Mouse (Mus musculus): ENCODE results near the gene Fgfbp3. TPM values are rescaled to one million over a fixed set of nuclear protein-coding genes. Genes with fewer than 3 reads are reported as not detected.
"Not testable (repeated sequence)": the region's sequence is repeated elsewhere in the genome, so short reads cannot be mapped to it uniquely, and the experiment has no call there.

Gene Fgfbp3
- polyA plus RNA-seq (2017; shearing (Covaris generic)) = under 1 TPM in 1 of 3 experiments, not detected in 2; 0.20 TPM

DNA sequence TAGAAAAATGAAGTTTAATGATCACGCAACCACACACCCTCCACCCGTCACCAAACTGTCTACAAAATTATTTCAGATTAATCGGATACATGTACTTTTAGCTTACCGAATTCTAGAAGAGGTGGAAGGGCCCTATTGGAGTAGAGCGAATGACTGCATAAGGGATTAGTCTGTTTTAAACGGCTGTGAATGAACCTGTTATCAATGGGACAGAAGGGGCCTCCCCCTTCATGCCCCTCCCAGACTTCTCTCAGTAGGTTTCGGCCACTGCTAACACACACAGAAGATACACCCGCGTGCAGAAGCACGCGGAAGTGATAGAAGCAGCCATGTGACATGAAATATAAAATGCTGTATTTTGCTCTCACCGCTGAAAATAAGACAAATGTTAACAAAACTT, at the start of gene Fgfbp3:
Gene Fgfbp3 (minus strand): TSS at position 150 of the 400 bp plus-strand sequence.
- ATAC-seq = peak; percentile 46

DNA sequence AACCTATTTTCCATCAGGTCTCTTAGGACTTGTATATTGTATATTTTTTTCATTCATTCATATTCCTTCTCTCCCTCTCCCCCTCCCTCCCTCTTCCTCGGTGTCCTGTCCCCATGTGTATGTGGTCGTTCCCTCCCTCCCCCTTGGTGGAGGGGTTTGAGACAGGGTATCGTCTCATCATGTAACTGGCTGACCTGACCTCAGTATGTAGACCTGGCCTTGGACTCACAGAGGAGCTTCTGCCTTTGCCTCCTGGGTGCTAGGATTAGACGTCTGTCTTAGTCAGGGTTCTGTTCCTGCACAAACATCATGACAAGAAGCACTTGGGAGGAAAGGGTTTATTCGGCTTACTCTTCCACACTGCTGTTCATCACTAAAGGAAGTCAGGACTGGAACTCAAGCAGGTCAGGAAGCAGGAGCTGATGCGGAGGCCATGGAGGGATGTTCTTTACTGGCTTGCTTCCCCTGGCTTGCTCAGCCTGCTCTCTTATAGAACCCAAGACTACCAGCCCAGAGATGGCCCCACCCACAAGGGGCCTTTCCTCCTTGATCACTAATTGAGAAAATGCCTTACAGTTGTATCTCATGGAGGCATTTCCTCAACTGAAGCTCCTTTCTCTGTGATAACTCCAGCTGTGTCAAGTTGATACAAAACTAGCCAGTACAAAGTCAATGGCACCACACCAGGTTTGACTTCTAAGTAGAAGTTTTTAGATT, 43.3 kb upstream of the Fgfbp3 start:
- not testable (repeated sequence) for ATAC-seq

DNA sequence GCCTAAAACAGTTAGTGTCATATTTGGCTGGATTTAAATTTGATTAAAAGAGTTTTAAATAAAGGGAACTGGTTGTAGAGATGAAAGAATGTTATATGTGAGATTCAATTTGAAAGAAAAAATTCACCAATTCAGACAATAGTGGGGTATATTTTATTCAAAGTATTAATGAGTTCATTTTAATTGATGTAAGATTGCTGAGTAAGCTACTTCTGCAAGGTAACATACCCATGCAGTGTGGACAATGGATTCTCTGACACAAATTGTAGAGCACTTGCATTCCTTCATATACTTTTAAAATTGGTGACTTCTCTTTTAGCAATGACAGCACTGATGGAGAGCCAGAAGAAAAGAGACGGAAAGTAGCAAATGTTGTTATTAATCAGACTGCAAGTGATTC, 41.9 kb upstream of the Fgfbp3 start:
- no peak for ATAC-seq

DNA sequence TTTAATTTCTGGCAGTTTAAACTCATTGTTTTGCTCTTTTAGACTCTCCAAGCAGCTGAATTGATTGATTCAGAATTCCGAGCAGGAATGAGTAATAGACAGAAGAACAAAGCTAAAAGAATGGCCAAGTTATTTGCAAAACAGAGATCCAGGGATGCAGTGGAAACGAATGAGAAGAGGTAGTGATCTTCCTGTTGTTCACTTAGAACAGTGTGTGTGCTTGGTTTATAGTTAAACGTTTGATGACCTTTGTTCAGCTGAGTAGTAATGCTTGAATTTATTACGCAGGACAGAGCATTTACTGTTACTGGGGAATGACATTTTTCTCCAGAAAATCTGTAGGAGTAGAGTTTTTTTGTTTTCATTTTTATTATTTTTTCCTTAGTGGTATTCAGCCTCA, 38.9 kb upstream of the Fgfbp3 start:
- ATAC-seq = no peak

DNA sequence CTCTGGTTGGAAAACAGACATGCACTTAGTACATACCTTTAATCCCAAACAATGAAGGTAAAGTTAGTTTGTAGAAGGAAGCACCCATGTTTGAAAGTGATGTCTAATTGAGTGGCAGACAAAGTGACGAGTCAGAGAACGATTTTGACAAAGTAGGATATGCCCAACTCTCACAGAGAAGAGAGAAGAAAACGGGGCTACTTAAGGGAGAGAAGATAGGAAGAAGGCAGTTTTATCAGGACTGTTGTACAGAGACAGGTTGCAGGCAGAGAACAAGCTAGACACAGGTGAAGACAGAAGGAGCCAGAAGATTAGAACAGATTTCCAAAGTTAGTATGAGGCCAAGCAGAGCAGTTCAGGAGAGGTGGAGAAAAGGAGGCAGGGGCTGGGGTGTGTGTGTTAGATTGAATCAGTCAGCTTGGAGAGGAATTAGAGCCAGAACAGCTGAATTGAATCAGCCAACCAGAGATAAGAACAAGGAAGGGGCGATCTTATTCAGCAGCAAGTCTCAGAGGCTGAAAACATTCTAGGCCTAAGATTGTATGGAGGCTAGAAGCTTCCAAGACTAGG, 34.3 kb upstream of the Fgfbp3 start:
- ATAC-seq = no peak

DNA sequence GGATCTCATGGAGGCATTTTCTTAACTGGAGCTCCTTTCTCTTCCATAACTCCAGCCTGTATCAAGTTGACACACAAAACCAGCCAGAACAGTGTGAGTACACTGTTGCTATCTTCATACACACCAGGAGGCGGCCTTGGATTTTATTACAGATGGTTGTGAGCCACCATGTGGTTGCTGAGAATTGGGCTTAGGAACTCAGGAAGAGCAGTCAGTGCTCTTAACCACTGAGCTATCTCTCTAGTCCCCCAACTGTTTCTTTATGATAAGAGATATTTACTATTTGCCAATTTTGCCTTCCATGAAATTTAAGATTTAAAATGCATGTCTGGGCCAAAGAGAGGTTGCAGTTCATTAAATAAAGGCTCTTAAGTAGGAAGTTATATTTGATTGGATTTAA, 20.6 kb upstream of the Fgfbp3 start:
- ATAC-seq = no peak

DNA sequence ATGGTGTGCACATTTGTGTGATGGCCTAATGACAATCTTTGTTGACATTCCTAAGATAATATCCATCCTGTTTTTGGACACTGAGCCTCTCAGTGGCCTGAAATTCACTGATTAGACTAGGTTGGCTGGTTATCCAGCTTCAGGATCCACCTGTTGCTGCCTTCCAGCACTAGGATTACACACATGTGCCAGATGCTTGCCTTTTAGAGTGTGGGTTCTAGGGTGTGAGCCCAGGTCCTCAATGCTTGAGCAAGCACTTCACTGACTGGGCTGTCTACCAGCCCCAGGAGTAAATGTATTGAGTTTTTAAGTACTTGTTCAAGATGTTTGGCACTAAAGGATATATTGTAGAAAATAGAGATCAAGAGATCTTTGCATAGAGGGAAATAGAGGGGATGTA, 18.6 kb upstream of the Fgfbp3 start:
- no peak for ATAC-seq

DNA sequence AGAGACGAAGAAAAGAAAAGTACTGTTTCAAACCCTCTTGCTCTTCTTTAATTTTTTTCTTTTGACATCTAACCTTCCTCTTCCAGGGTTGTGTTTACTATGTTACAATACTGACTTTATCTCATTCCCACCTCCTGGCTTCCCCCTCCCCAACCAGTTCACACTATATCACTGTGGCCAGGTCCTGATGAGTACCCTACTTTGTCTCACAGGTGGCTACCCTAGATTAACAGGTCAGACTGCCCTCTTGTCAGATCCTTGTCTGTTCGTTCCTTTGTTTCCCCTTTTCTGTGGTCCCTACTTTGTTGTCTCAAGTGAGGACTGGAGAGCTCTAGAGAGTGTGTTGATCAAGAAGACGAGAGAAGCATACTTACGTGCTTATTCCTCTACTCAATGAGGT, 16.9 kb upstream of the Fgfbp3 start:
- no peak for ATAC-seq

DNA sequence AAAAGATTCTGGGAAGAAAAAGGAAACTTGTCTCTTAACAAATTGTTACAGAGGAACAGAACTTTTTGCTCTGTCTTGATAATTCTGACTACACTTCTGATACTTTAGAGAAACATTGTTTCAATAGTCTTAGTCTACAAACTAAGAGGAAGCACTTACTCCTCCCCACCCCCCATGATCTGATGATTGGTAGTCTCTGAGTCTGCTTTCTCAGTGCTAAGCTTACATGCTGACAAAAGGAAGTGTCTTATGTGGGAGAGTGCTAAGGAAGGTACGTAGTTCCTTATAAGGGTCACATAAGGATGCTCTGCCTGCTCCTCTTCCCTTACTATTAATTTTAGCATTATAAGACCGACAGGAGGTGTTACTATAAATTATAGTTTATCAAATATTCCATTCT, 13.2 kb upstream of the Fgfbp3 start:
- peak; percentile 63 for ATAC-seq

DNA sequence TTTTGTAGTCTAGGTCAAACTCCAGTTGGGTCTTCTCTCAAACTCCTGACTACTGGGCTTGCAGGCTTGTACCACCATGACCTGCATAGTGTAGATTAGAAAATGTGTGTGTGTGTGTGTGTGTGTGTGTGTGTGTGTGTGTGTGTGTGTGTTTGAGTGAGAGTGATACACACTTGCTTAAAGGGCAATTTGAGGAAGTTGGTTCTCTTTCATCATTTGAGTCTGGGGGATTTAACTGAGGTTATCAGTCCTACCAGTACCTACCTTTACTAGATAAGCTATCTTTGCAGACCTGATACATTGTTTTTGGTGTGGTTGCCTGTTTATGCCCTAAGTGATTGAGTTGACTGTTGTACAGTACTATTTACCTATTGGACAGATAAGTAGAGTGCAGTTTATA, 12.7 kb upstream of the Fgfbp3 start:
- ATAC-seq = no peak

DNA sequence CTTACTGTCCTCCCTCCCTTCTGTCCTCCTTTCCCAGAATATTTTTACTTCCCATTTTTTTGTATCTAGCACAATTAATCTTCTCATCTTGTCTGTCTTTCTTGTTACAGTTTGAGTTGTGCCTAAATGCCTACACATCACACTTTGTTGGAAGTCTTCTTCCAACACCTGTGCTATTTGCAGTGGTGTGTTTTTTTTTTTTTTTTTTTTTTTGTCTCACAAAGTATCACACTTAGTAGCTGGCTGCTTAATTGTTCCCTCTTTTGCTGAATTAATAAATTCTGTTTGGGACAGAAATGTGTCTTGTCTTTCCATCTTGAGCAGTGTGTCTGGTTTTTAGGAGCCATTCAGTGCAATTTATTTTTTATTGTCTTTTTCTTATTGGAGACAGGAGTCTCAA, 10.4 kb upstream of the Fgfbp3 start:
- ATAC-seq = no peak

DNA sequence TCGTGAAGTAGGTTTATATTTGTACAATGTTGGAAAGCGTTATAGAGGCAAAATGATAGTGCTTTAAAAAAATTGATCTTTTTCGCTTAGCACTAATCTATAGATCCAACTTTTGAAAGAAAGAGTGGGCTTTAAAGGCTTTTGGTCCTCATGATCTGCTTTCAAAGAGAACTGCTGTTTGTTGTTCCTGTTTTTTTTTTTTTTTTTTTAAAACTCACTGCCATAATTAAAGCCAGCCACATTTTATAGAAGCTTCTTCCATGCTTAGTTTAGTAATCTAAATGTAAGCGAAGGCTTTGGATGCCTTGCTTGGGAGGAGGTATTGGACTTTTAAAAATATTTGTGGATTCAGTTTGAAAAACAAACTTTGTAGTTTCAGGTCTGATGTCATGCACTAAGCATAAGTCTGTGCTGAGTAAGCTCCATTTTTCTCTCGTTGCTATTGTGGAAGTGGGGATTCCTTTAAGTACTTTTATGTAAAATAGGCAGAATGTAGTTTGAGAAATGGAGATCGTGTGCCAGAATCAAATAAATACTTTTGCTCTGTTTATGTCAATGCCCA, 8.5 kb upstream of the Fgfbp3 start:
- ATAC-seq = no peak

DNA sequence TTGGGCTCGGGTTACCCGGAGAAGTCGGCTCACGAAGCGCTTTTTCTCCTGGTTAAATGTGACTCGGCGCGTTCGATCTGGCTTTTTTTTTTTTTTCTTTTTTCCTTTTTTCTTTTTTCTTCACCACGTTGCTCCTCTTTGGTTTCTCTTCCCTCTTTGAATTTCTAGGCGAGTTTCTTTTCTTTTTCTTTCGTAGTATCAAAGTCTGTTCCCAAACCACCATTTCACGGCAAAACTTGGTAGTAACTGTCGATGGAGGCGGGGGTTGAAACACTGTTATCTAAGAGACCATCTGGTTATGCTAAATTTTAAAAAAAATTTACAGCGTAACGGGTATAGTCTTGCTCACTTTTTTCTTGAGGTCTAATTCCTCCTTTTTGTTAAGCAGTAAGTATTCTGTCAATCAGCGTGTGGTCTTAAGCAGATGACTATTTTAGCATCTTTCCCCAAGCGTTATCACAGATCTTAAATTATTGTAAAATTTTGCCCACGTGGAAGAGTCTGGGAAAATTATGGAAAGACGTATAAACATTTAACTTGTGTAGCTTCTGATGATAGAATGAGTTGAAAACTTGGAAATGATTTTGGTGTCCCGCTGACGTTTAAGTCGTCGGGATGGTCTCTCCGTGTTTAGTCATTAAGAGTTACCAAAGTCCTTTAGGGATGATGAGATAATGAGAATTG, 7.3 kb upstream of the Fgfbp3 start:
- no peak for ATAC-seq

DNA sequence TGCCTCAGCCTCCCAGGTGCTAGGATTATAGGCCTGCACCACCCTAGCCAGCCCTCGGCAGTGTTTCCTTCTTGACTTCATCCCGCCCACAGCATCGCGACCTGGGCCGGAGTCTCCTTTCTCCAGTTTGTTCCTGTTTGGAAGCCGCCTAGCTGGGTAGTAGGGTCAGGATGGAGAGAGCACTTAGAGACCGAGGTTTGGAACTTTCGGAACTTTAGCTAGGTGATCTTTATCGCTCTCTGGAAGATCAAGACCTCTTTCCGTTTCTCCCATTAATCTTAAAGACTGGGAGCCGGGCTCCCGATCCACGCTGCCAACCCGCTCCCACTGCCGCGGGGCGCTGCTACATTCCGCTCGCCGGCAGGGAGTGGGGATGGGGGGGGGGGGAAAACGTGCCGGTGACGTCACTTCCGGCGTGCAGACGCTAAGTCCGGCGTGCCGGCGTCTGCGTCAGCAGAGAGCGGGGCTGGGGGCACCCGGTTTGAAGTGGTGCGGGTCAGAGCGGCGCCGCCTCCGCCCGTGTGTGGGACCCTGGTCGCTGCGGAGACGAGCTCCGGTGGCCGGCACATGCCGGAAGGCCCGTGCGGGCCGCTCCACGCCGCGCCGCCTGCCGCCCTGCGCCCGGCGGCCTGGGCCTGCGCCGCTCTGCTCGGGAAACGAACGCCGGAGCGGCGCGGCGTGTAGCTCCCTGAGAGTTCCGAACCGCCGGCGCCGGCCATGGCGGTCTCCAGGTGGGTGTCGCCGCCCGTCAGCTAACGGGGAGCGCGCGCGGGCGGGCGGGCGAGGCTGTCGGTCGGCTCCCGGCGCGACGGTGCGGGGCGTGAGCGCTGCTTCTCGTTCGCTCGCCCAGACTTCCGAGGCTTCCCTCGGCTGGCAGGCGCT, 6.5 kb upstream of the Fgfbp3 start, which contains the start of gene Btaf1:
Gene Btaf1 (plus strand): TSS at position 409 of the 882 bp plus-strand sequence.
- peak; percentile 86 for ATAC-seq

DNA sequence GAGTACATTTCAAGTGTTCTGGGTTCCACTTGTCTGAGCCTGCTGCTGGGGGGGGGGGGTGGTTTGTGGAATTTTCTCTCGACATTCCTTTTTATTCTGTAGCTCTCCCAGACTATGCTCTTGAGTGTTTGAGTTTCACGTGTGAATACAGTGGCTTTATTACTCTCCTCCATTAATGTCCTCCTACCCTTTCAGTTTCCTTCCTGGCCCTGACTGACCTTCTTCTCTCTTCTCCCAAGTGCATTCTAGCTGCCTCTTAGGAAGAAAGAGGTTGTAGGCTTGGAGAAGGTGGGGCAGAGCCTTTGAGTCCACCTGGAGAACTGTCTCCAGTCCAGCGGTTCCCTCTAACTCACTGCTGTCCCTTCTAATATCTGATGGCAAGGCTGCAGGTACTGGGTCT, 3.5 kb upstream of the Fgfbp3 start:
- ATAC-seq = no peak

DNA sequence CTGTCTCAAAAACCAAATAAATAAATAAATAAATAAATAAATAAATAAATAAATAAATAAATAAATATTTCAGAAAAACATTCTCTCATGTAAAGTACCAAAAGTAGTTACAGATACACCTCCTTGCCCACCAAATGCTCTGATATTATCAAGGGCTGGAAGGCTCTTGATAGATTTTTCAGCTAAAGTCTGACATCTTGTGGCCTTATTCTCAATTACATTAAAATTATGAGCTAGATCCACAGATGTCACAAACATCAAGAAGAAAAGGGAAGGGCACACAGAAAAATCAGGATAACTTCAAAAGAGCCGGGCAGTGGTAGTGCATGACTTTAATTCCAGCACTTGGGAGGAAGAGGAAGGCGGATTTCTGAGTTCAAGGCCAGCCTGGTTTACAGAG, 2.6 kb upstream of the Fgfbp3 start:
- peak; percentile 22 for ATAC-seq

DNA sequence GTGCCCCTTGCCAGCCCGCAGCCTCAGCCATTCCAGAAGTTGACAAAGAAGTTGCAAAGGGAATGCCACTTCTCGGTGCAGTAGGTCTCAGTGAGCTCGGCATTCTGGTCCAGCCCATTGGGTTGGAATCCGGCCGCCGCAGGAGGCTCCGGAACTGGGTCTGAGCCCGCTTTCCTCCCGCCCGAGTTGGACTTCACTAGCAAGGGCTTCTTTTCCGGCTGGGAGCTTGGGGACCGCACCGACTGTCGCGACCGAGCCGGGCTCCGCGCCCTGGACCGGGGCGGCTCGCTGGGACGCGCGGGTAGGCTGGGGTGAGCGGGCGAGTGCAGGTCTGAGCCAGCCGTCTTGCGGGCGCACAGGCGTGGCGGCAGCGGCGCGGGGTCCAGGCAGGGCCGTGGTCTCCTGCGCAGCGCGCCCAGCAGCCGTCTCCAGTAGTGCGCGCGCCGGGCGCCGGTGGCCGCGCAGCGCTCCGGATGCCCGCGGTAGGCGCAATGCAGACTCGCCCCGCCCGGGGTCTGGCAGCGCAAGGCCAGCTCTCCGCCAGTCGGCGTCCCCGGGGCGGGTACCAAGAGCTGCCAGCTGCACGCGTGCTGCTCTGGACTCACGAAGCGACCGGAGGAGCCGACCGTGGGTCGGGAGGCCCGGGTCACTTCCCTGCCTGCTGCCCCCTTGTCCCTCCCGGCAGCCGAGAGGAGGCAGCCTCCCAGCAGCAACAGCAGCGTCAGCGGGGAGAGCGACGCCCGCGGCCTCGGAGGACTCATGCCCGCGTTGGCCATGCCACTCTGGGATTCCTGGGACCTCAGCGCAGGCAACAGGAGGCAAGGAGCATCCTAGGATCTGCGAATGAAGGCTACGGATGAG, 744 bp downstream of the Fgfbp3 start:
- peak; percentile 69 for ATAC-seq

DNA sequence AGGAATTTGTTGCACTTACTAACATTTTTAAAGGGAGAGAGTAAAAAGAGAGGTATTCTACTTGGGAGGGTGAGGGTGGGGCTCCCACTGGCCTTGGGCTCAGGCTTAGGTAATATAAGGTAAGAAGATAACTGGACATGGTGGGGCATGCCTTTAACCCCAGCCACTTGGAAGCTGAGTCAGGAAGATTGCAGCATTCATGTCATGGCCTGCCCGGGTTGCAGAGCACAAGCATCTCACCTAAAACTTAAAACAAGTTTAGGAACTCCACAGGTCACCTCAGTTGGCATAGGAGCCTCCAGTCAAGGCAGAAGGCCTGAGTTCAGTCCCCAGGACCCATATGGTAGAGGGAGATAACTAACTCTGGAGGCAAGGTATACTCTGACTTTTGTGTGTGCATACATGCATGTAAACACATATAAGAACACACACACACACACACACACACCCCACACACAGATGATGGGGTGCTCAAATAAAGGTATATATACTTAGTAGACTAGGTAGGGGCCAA, 2.5 kb downstream of the Fgfbp3 start:
- no peak for ATAC-seq

DNA sequence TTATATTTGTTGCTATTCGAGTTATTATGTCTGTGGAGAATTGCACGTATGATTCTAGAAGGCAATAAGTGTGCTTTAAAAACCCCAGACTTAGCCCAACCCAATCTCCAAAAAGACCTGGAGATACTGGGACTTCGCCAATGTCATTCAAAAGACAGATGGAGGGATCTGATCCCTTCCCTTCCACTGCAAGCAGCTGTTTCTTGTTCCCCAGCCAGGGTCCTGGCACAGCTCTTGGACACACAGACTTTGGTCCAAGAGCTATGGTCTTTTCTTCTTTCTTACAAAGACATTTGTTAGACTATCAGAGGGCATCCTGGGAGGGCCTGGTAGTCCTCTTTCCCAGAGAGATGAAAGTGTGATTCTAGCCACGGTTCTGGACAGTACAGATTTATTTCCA, 3.2 kb downstream of the Fgfbp3 start:
- no peak for ATAC-seq

DNA sequence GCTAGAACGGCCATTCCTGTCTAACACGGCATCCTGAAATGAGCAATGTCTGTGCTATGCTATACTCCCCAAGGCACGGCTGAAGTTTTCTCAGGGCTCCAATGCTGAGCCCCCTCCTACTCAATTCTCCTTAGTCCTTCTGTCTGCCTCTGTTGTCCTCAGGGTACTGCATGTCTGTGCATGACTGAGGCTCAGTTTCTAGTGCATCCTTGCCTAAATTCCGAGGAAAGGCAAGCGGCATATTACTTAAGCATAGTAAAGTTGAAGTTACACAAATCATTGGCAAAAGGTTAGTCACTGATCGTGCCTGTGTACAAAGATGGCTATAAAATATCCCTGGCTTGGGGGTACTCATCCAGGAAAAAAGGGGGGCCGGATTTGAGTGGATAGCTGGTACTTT, 6.4 kb downstream of the Fgfbp3 start:
- ATAC-seq = no peak

DNA sequence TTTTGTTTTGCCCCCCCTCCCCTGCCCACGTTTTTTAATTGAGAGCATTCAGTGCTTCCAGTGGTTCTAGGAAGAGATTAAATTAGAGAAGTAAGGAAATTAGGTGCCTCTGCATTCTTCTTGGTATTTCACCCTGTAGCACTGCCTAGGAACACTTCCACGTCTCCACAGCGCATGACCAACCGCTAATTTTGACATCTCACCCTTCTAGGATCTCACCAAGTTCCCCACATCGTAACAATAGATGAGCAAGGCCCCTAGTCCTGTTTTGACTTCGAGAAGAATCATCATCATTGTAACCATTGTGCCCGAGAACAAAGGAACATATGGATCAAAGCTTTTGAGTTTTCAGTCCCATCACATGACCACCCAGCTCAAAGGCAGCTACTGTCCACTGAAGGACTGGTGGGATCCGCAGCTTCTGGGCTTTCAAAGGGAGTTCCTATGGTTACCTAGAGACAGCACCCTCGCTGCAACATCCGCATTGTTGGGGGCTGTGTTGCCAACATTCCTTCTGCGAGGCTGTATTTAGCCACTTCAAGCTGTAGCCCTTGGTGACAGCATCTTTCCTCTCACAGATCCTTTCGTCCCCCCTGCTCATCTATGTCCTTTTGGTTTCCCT, 8.9 kb downstream of the Fgfbp3 start:
- ATAC-seq = no peak

Data from inflammation-experienced regulatory T-cells, adult 6 months (primary cell).